Mouse (Mus musculus): ENCODE measurements at regions not wholly inside any gene's neighbourhood (a gene's known extent, or its start where the extent isn't known, plus 50 kb on each side); places are given as distances from the start of the nearest gene placed in this dataset.

DNA sequence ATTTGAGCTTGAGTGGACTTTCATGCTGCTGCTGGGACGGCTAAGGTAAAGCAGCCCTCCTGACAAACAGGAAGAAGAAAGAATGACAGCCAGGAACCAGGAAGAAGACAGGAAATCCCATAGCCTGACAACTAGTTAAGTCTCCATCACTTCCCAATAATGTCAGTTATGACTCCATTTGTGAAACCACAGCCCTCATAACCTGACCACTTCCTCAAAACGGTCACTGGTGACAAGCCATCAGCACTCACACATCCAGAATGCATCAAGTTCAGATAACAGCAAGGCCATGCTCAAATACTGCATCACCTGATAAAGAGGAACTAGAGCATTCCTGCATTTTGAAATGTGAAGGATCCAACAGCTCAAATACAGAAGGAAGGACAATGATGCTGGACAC is 288.3 kb downstream of the Zfp706 start:
- 80% methylated on average over 2 of the region's 2 CpGs for WGBS
- H3K36me3 ChIP-seq = no peaks in the 10 kb centered on the region

DNA sequence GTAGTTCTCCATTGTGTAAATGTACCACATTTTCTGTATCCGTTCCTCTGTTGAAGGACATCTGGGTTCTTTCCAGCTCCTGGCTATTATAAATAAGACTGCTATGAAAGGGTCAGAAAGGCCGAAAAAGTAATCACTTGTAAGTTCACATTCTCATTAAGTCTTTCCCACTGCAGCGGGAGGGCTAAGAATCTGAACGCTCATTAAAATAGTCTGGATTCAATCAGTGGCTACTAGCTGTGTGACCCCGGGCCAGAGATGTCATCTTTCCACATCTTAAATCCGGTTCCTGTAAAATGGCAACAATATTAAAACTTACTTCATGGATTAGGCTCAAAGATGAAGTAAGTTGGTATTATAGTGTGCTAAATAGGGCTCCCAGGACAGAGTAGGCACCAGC is 289.7 kb downstream of the Zfp706 start:
- 91% methylated on average over 6 of the region's 6 CpGs for WGBS

More for the DNA sequence above, 288.3 kb downstream of the Zfp706 start:
- no peak overlapping the region for H3K4me2 ChIP-seq
- no peak overlapping the region for H3K9ac ChIP-seq (replicated peaks)
- no peak overlapping the region for H3K4me3 ChIP-seq (replicated peaks)
- no peak overlapping the region for H3K27ac ChIP-seq (replicated peaks)
- ATAC-seq (ENCODE audit: low FRiP score) = no peak
- peaks cover 20% of the 10 kb centered on the region for H3K4me1 ChIP-seq
- no peaks in the 10 kb centered on the region for H3K27me3 ChIP-seq (replicated peaks)
- no peaks in the 10 kb centered on the region for H3K9me3 ChIP-seq (replicated peaks)

DNA sequence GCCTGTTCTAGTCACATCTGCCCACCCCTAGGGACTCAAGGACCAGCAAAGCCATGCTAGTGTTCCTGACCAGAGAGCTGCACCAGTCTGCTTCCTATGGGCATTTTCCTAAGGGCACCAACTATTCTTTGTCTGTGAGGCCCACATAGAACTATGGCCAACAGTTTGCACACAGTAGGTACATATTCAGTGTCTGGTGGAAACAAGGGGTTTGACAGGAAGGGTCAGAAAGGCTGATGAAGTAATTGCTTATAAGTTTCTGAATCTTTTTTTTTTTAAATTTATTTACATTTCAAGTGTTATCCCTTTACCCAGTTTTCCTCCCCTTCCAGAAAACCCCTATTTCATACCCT is 290.9 kb downstream of the Zfp706 start:
- Histone ChIP-seq H3K36me3 (no peaks in the 10 kb centered on the region), H3K9me3 (replicated peaks) (no peaks in the 10 kb centered on the region), H3K4me1 (peaks cover 11% of the 10 kb centered on the region), H3K9ac (replicated peaks) (peak overlapping the region; percentile 26; the same call in 1 of the 2 replicates), H3K27me3 (replicated peaks) (no peaks in the 10 kb centered on the region), H3K4me3 (replicated peaks) (no peak overlapping the region), H3K27ac (replicated peaks) (peak overlapping the region; percentile 62; the same call in 1 of the 2 replicates), H3K4me2 (peak overlapping the region; percentile 49; the same call in 1 of the 2 replicates)
- no peak for ATAC-seq (ENCODE audit: low FRiP score)

More for the DNA sequence above, 289.7 kb downstream of the Zfp706 start:
- no peak overlapping the region for H3K4me2 ChIP-seq
- no peaks in the 10 kb centered on the region for H3K27me3 ChIP-seq (replicated peaks)
- ATAC-seq (ENCODE audit: low FRiP score) = no peak
- no peak overlapping the region for H3K4me3 ChIP-seq (replicated peaks)
- peaks cover 20% of the 10 kb centered on the region for H3K4me1 ChIP-seq
- no peaks in the 10 kb centered on the region for H3K36me3 ChIP-seq
- H3K27ac ChIP-seq (replicated peaks) = no peak overlapping the region
- no peak overlapping the region for H3K9ac ChIP-seq (replicated peaks)
- H3K9me3 ChIP-seq (replicated peaks) = no peaks in the 10 kb centered on the region

DNA sequence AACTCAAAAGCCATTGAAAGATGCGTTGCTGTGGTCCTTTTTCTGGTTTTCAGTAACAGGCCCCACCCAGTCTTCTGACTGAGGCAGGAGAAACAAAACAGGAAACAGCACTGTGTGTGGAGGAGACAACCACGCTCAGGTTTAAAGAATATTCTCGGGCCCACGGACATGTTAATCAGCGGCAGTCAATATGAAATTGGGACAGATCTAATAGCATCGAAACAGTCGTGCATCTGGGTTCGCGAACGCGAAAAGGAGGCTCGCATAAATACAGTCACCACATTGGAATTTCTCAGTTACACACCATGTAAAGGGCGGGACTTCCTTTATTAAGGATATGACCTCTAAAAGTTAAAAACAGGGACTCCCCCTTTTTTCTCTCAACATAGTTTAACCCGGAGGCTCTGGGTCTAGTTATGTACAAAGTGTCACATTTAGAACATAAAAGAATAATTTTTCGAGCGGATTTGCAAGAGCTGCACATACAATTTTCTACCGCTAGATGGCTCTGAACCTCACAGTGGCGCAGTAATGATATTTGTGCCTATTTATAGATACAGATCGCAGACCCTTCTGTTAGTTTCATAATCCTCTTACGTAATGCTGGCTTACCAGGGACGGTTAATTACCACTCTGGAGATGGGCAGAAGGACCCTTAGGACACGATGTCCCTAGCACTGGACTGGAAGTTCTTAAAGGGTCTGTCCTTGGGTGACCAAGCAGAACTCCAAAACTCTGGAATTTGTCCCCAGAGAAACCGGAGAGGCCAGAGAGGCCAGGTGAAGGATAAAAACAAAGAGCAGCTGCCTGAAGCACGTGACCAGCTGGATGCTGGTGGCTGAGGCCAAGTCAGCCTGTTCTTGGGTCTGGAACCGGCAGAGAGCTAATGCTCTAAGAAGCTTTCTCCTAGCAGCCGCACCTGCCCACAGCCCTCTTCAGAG is 291.6 kb downstream of the Zfp706 start:
- 21% methylated on average over 26 of the region's 26 CpGs for WGBS
- Histone ChIP-seq H3K36me3 (no peaks in the 10 kb centered on the region), H3K27me3 (replicated peaks) (no peaks in the 10 kb centered on the region)

DNA sequence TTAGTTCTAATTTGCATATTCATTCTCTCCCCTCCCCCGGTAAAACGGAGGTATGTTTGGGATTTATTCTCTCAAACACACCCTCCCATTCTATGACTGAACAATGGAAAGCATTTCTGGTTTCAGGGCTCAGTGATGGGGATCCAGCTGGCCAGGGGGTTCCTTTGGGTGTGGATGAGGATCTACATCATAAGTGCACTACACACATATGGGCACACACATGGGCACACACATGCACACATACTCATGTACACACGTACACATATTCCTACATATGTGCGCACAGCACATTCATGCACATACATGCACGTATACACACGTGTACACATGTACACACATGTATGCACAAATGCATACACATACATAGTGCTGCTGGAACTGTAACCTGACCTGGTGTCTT is 292.4 kb downstream of the Zfp706 start:
- H3K9me3 ChIP-seq (replicated peaks) = no peaks in the 10 kb centered on the region
- no peak overlapping the region for H3K27ac ChIP-seq (replicated peaks)
- H3K9ac ChIP-seq (replicated peaks) = no peak overlapping the region
- 91% methylated on average over 6 of the region's 6 CpGs for WGBS
- H3K4me1 ChIP-seq = peaks cover 11% of the 10 kb centered on the region
- no peaks in the 10 kb centered on the region for H3K36me3 ChIP-seq
- no peak overlapping the region for H3K4me2 ChIP-seq
- H3K27me3 ChIP-seq (replicated peaks) = no peaks in the 10 kb centered on the region
- peak; percentile 22; the same call in 1 of the 2 replicates for ATAC-seq (ENCODE audit: low FRiP score)
- no peak overlapping the region for H3K4me3 ChIP-seq (replicated peaks)

More for the DNA sequence above, 291.6 kb downstream of the Zfp706 start:
- peak overlapping the region; percentile 20 for H3K4me3 ChIP-seq (replicated peaks)
- H3K4me2 ChIP-seq = peak overlapping the region; percentile 49
- H3K4me1 ChIP-seq = peaks cover 11% of the 10 kb centered on the region
- ATAC-seq (ENCODE audit: low FRiP score) = peak; percentile 83
- no peaks in the 10 kb centered on the region for H3K9me3 ChIP-seq (replicated peaks)
- peak overlapping the region; percentile 26 for H3K9ac ChIP-seq (replicated peaks)
- H3K27ac ChIP-seq (replicated peaks) = peak overlapping the region; percentile 62

DNA sequence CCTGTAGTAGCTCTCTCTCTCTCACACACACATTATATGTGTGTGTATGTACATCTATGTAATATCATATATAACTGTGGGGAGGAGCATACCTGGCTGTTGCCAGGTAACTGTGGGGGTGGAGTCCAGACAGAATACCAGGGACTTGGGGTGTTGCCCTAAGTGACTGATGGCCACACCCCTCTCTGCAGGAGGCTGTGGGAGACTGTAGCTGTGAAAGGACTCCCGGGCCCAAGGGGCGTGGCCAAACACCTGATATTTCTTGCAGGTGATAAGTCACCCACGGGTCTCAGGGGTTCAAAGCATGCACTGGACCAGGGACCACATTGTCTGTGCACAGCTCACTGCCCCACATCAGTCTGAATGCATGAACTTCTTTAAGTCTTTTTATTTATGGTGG is 297.8 kb downstream of the Zfp706 start:
- Histone ChIP-seq H3K9ac (replicated peaks) (no peak overlapping the region), H3K4me1 (0 out of 2 replicates have a peak, but pooled peaks cover 3% of the 10 kb centered on the region), H3K9me3 (replicated peaks) (no peaks in the 10 kb centered on the region), H3K27ac (replicated peaks) (no peak overlapping the region), H3K36me3 (no peaks in the 10 kb centered on the region), H3K27me3 (replicated peaks) (no peaks in the 10 kb centered on the region), H3K4me3 (replicated peaks) (no peak overlapping the region), H3K4me2 (no peak overlapping the region)
- 66% methylated on average over 3 of the region's 3 CpGs for WGBS
- ATAC-seq (ENCODE audit: low FRiP score) = no peak

DNA sequence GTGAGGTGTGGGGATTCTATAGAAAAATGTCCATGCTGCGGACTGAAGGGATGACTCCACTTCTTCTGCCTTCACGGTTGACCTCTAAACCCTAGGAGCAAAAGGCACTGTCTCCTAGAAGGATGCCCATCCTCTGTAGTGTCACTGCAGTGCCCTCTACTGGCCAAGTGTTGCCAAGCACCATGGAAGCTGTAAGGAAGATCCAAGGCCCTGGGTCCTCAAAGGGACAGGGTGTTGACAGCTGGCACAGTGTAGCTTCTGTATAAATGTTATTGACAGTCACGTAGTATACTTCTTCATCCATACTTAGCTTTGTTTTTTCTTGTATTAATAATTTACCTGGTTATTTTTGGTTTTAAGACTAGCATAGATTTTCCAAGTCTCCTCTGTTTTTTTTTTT is 299.1 kb downstream of the Zfp706 start:
- 0 out of 2 replicates have a peak, but pooled peaks cover 3% of the 10 kb centered on the region for H3K4me1 ChIP-seq
- no peak overlapping the region for H3K4me2 ChIP-seq
- no peak for ATAC-seq (ENCODE audit: low FRiP score)
- H3K4me3 ChIP-seq (replicated peaks) = no peak overlapping the region
- no peak overlapping the region for H3K27ac ChIP-seq (replicated peaks)
- H3K36me3 ChIP-seq = no peaks in the 10 kb centered on the region
- WGBS = 14% methylated on average over 3 of the region's 3 CpGs
- no peaks in the 10 kb centered on the region for H3K27me3 ChIP-seq (replicated peaks)
- no peak overlapping the region for H3K9ac ChIP-seq (replicated peaks)
- H3K9me3 ChIP-seq (replicated peaks) = no peaks in the 10 kb centered on the region

DNA sequence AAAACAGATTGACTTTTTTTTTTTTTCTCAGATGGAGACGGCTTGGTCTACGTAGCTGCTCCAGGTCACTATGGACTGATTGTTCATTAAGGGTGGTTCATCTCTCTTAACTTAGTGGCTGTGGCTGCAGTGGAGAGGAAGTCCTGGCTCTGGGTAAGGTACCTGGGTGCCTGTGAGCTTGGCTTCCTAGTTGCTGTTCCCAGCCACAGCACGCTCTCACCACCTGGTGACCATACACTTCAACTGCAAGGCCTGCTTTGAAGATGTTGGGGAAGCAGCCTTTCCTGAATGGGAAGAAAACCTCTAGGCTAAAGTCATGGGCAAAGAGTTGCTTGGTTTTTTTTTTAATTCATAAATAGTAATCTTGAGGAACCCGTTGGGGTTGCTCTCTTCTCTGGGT is 301.6 kb downstream of the Zfp706 start:
- 25% methylated on average over 4 of the region's 4 CpGs for WGBS
- H3K27ac ChIP-seq (replicated peaks) = no peak overlapping the region

DNA sequence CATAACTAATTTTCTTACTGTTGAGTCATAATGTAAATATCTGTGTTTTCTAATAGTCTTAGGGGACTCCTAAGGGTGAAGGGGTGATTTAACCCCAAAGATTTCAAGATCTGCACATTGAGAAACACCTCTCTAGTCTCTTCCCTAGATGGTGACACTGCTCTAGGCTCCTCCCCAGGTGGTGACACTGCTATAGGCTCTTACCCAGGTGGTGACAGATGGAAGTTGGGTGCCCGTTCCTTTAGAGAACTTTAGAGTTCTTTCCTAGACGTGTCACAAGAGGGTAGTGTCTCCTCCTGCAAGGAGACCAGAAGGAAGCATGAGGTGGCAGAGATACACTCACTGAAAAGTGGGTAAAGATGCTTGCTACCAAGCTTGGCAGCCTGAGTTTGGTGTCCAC is 302.2 kb downstream of the Zfp706 start:
- Histone ChIP-seq H3K4me3 (replicated peaks) (no peak overlapping the region), H3K4me2 (no peak overlapping the region), H3K9ac (replicated peaks) (no peak overlapping the region), H3K36me3 (no peaks in the 10 kb centered on the region), H3K9me3 (replicated peaks) (no peaks in the 10 kb centered on the region), H3K4me1 (0 out of 2 replicates have a peak, but pooled peaks cover 3% of the 10 kb centered on the region), H3K27ac (replicated peaks) (no peak overlapping the region), H3K27me3 (replicated peaks) (no peaks in the 10 kb centered on the region)
- no peak for ATAC-seq (ENCODE audit: low FRiP score)
- WGBS = 38% methylated on average over 2 of the region's 2 CpGs

More for the DNA sequence above, 301.6 kb downstream of the Zfp706 start:
- Histone ChIP-seq H3K36me3 (no peaks in the 10 kb centered on the region), H3K4me3 (replicated peaks) (no peak overlapping the region), H3K9ac (replicated peaks) (no peak overlapping the region), H3K4me1 (0 out of 2 replicates have a peak, but pooled peaks cover 3% of the 10 kb centered on the region), H3K9me3 (replicated peaks) (no peaks in the 10 kb centered on the region), H3K4me2 (no peak overlapping the region), H3K27me3 (replicated peaks) (no peaks in the 10 kb centered on the region)
- ATAC-seq (ENCODE audit: low FRiP score) = peak; percentile 57; the same call in 1 of the 2 replicates

DNA sequence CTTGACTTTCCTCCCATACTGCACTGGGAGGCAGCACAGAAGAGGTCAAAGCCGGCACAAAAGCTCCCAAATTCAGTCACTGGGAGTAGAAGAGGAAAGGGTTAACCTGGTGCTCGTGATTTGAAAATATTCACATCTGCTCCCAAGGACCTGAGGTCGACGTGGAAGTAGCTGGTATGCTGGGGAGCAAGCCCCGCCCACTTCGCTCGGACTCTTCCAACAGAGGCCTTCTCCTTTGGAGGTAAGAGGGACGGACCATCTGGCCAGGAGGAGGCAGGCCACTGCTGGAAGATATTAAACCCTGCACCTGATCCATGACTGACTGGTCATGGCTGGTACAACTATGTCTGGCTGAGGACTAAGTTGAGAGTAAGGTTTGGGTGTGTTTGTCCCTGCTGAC is 305.7 kb downstream of the Zfp706 start:
- Histone ChIP-seq H3K4me2 (no peak overlapping the region), H3K4me3 (replicated peaks) (no peak overlapping the region), H3K9me3 (replicated peaks) (no peaks in the 10 kb centered on the region), H3K27me3 (replicated peaks) (no peaks in the 10 kb centered on the region), H3K36me3 (no peaks in the 10 kb centered on the region), H3K27ac (replicated peaks) (no peak overlapping the region), H3K9ac (replicated peaks) (no peak overlapping the region), H3K4me1 (no peaks in the 10 kb centered on the region)
- no peak for ATAC-seq (ENCODE audit: low FRiP score)
- 60% methylated on average over 8 of the region's 8 CpGs for WGBS

DNA sequence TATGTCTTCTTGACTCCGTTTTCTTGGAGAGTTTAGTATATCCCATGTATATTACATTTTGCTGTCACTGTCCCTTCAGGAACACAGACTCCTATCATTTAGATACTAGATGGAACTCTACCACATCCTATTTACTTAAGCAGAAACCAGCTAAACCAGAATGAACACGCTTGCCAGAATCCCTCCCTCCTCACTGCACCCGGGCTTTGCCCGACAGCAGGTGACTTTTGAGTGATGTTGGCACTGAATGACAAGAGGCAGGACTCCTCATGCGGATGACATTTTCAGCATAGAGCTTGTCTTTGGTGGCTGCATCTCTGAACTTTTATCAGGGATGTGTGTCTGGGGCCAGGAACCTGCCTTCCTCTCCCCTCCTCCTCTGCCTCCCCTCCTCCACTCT is 307.4 kb downstream of the Zfp706 start:
- no peaks in the 10 kb centered on the region for H3K9me3 ChIP-seq (replicated peaks)
- ATAC-seq (ENCODE audit: low FRiP score) = no peak
- H3K4me2 ChIP-seq = no peak overlapping the region
- H3K4me3 ChIP-seq (replicated peaks) = no peak overlapping the region
- no peak overlapping the region for H3K27ac ChIP-seq (replicated peaks)
- H3K27me3 ChIP-seq (replicated peaks) = no peaks in the 10 kb centered on the region
- peaks cover 5% of the 10 kb centered on the region; the same call in 1 of the 2 replicates for H3K4me1 ChIP-seq
- H3K9ac ChIP-seq (replicated peaks) = no peak overlapping the region
- WGBS = 90% methylated on average over 5 of the region's 5 CpGs
- H3K36me3 ChIP-seq = no peaks in the 10 kb centered on the region
